Mouse (Mus musculus) liver, embryonic 16.5 days (tissue): Measurements from ENCODE around the gene Dnajc15. TPM values are rescaled to one million over a fixed set of nuclear protein-coding genes. Genes with fewer than 3 reads are reported as not detected.

Source experiments
- ATAC-seq: fragments of 200-750 bp; cut with Nextera tagmentation; 2 replicates; pipeline ENCODE4 v1.8.0; 2017; ENCODE audit warnings: low read depth, mild to moderate bottlenecking, moderate number of reproducible peaks, moderate library complexity
- H3K27ac ChIP-seq: fragments of 300-500 bp; sonication (generic); 2 replicates; pipeline ENCODE4 v1.5.1; 2014; ENCODE audit warnings: mild to moderate bottlenecking, low read length
- H3K27me3 ChIP-seq: fragments of 300-500 bp; sonication (generic); 2 replicates; pipeline ENCODE4 v1.6.1; 2014; ENCODE audit warnings: low read depth, low read length, mixed read lengths; ENCODE audit not compliant: control insufficient read depth, insufficient read depth
- H3K36me3 ChIP-seq: fragments of 300-500 bp; sonication (generic); 2 replicates; pipeline ENCODE4 v1.6.1; 2014; ENCODE audit warnings: mild to moderate bottlenecking; ENCODE audit not compliant: control insufficient read depth, insufficient read depth
- H3K4me1 ChIP-seq: fragments of 300-500 bp; sonication (generic); 2 replicates; pipeline ENCODE4 v1.6.1; 2014; ENCODE audit warnings: low read depth, low read length, mixed read lengths; ENCODE audit not compliant: control insufficient read depth
- H3K4me2 ChIP-seq: fragments of 300-500 bp; sonication (generic); 2 replicates; pipeline ENCODE4 v1.6.1; 2014; ENCODE audit warnings: low read depth, low read length, mixed read lengths
- H3K4me3 ChIP-seq: fragments of 300-500 bp; sonication (generic); 2 replicates; pipeline ENCODE4 v1.5.1; 2014; ENCODE audit warnings: low read depth, mild to moderate bottlenecking, low read length
- H3K9ac ChIP-seq: fragments of 300-500 bp; sonication (generic); 2 replicates; pipeline ENCODE4 v1.6.1; 2014; ENCODE audit warnings: low read depth, low read length
- H3K9me3 ChIP-seq: fragments of 300-500 bp; sonication (generic); replicated peaks from 2 replicates; pipeline ENCODE4 v1.6.1; 2016; ENCODE audit warnings: low read length; ENCODE audit not compliant: control insufficient read depth
- WGBS: fragments of 180-500 bp; shearing (Covaris S2); extraction: QIAGEN DNeasy Blood & Tissue Kit; methylation state at CpG from one replicate; pipeline ENCODE4 v1.1.7; 2014; ENCODE audit not compliant: insufficient replicate concordance; 5-methylcytosine and 5-hydroxymethylcytosine counted together
- polyA plus RNA-seq: library from polyadenylated mRNA; unstranded; fragments of >200 nt; fragmentation: Nextera tagmentation; extraction: Ambion mirVana; gene quantifications from 2 replicates; pipeline ENCODE4 v1.2.1, GENCODE M21; 2015

The Dnajc15 gene
- polyA plus RNA-seq, 1 experiment from 2014 or later: 33.3 TPM

- H3K4me2 ChIP-seq: no peak overlapping the region
- no peak for ATAC-seq
- H3K9ac ChIP-seq: no peak overlapping the region
- WGBS: 78% methylated on average over 17 of the region's 17 CpGs
- H3K9me3 ChIP-seq: no peaks in the 10 kb centered on the region
- H3K27ac ChIP-seq: no peak overlapping the region
- H3K4me3 ChIP-seq: no peak overlapping the region
- no peaks in the 10 kb centered on the region for H3K4me1 ChIP-seq
- no peaks in the 10 kb centered on the region for H3K36me3 ChIP-seq
- H3K27me3 ChIP-seq: no peaks in the 10 kb centered on the region
Observed at GRCm38 (mm10) chr14:77801571-77802267, 73.2 kb downstream of the Dnajc15 start.

DNA sequence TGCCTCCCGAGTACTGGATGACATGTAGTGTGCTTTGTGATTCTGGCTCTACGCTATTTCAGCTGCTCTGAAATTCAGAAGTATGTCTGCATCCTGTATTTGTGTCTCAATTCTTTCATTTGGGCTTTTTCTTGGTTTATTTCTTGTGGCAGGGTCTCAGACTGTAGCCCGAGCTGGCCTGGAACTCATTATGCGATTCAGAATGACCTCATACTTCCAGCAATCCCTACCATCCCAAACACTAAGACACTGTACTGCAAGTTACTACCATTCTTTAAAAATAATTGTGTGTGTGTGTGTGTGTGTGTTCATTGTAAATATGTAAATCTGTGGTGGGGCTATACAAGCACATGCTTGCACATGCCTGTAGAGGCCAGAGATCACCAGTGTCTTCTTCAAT lies 78.4 kb downstream of the Dnajc15 start:
- Histone ChIP-seq H3K36me3 (no peaks in the 10 kb centered on the region), H3K9me3 (no peaks in the 10 kb centered on the region), H3K4me1 (no peaks in the 10 kb centered on the region), H3K4me3 (no peak overlapping the region), H3K9ac (no peak overlapping the region), H3K27ac (no peak overlapping the region), H3K4me2 (no peak overlapping the region), H3K27me3 (no peaks in the 10 kb centered on the region)
- ATAC-seq: no peak
- WGBS: 67% methylated on average over 4 of the region's 4 CpGs

DNA sequence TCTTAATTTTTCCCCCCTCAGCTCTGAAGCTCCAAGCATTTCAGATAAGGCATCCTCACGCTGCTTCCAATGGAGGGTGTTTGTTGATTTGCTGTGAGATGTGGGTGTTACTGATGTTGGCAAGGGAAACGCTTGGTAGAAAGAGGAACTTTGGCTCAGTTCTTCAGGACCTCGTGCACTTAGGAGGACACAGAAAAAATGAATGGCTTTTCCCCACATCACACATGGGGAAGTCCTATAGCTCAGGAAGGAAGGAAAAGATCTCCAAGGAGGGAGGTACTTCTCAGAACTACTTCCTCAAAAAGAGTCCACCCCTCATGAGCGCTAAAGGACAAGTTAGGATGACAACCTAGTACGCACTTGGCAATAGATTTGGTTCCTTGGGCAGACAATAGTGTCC lies 79.7 kb downstream of the Dnajc15 start:
- Histone ChIP-seq H3K36me3 (no peaks in the 10 kb centered on the region), H3K9me3 (no peaks in the 10 kb centered on the region), H3K9ac (no peak overlapping the region), H3K27me3 (no peaks in the 10 kb centered on the region), H3K4me2 (no peak overlapping the region), H3K4me3 (no peak overlapping the region), H3K27ac (no peak overlapping the region), H3K4me1 (no peaks in the 10 kb centered on the region)
- no peak for ATAC-seq
- WGBS: 24% methylated on average over 5 of the region's 5 CpGs

- Histone ChIP-seq H3K4me2 (no peak overlapping the region), H3K9me3 (no peaks in the 10 kb centered on the region), H3K27ac (peak overlapping the region; percentile 19; the same call in 1 of the 2 replicates), H3K4me3 (no peak overlapping the region), H3K36me3 (no peaks in the 10 kb centered on the region), H3K4me1 (no peaks in the 10 kb centered on the region), H3K27me3 (no peaks in the 10 kb centered on the region), H3K9ac (no peak overlapping the region)
- ATAC-seq: no peak
- 42% methylated on average over 7 of the region's 7 CpGs for WGBS
Observed at GRCm38 (mm10) chr14:77794285-77794949, 80.5 kb downstream of the Dnajc15 start.

DNA sequence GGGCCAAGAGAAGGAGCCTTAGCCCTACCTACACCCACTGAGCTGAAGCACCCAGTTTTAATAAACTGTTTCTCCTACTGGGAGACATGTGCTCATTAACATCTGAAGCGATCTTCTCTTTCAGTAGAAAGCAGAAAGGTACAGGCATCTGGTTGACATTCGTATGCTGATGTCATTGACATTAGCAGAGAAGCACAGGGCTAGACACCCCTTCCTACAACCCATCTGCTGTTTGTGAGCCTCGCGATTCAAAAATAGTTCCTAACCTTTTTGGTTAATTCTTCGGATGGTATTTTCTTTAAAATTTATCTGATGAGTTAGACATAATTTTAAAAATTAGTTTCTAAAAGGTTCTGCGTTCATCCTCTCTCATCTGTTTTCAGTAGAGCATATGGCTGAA lies 81.9 kb downstream of the Dnajc15 start:
- no peak overlapping the region for H3K4me2 ChIP-seq
- H3K9ac ChIP-seq: no peak overlapping the region
- no peaks in the 10 kb centered on the region for H3K9me3 ChIP-seq
- WGBS: 75% methylated on average over 6 of the region's 6 CpGs
- H3K36me3 ChIP-seq: no peaks in the 10 kb centered on the region
- no peaks in the 10 kb centered on the region for H3K4me1 ChIP-seq
- no peaks in the 10 kb centered on the region for H3K27me3 ChIP-seq
- no peak overlapping the region for H3K4me3 ChIP-seq
- ATAC-seq: no peak
- no peak overlapping the region for H3K27ac ChIP-seq

- Histone ChIP-seq H3K27ac (no peak overlapping the region), H3K27me3 (no peaks in the 10 kb centered on the region), H3K4me1 (no peaks in the 10 kb centered on the region), H3K9me3 (no peaks in the 10 kb centered on the region), H3K36me3 (no peaks in the 10 kb centered on the region), H3K9ac (no peak overlapping the region), H3K4me2 (no peak overlapping the region), H3K4me3 (no peak overlapping the region)
- ATAC-seq: no peak
Observed at GRCm38 (mm10) chr14:77783217-77783616, 91.7 kb downstream of the Dnajc15 start.

- no peak overlapping the region for H3K27ac ChIP-seq
- H3K27me3 ChIP-seq: no peaks in the 10 kb centered on the region
- no peak overlapping the region for H3K4me2 ChIP-seq
- H3K4me1 ChIP-seq: no peaks in the 10 kb centered on the region
- no peaks in the 10 kb centered on the region for H3K9me3 ChIP-seq
- no peak overlapping the region for H3K9ac ChIP-seq
- no peak for ATAC-seq
- no peak overlapping the region for H3K4me3 ChIP-seq
- H3K36me3 ChIP-seq: no peaks in the 10 kb centered on the region
- 37% methylated on average over 1 of the region's 1 CpGs for WGBS
Observed at GRCm38 (mm10) chr14:77777365-77777764, 97.6 kb downstream of the Dnajc15 start.

GRCm38 (mm10) chr14:77776005-77776531 lies 98.9 kb downstream of the Dnajc15 start:
- whole genome bisulfite sequencing: 59% methylated on average over 11 of the region's 11 CpGs
- Histone ChIP-seq H3K36me3 (no peaks in the 10 kb centered on the region), H3K4me1 (no peaks in the 10 kb centered on the region), H3K9ac (no peak overlapping the region), H3K9me3 (no peaks in the 10 kb centered on the region), H3K27me3 (no peaks in the 10 kb centered on the region), H3K27ac (no peak overlapping the region), H3K4me2 (no peak overlapping the region), H3K4me3 (no peak overlapping the region)
- no peak for ATAC-seq

GRCm38 (mm10) chr14:77773331-77773730 lies 101.6 kb downstream of the Dnajc15 start:
- H3K4me1 ChIP-seq: no peaks in the 10 kb centered on the region
- 77% methylated on average over 8 of the region's 8 CpGs for WGBS
- H3K9me3 ChIP-seq: no peaks in the 10 kb centered on the region
- H3K36me3 ChIP-seq: no peaks in the 10 kb centered on the region
- H3K4me3 ChIP-seq: no peak overlapping the region
- H3K9ac ChIP-seq: no peak overlapping the region
- no peak overlapping the region for H3K4me2 ChIP-seq
- no peak overlapping the region for H3K27ac ChIP-seq
- no peak for ATAC-seq
- H3K27me3 ChIP-seq: no peaks in the 10 kb centered on the region
